Mouse (Mus musculus) liver, embryonic 14.5 days (tissue): ENCODE measurements around the gene Chrnb4. TPM values are rescaled to one million over a fixed set of nuclear protein-coding genes. Genes with fewer than 3 reads are reported as not detected.
A peak's percentile ranks its signal among the peaks of the same experiment; 100 is the strongest.

Experiments used
- ATAC-seq: fragments of 200-750 bp; cut with Nextera tagmentation; 2 replicates; pipeline ENCODE4 v1.8.0; 2017; ENCODE audit warnings: moderate number of reproducible peaks, mild to moderate bottlenecking, moderate library complexity; ENCODE audit not compliant: insufficient read depth
- DNase-seq, 3 experiments: peaks; one replicate each; pipeline ENCODE4 v3.0.0-alpha.2; 2012 to 2013; ENCODE audit warnings: low read depth in 3 of 3, low spot score in 3 of 3
- H3K27ac ChIP-seq: fragments of 300-500 bp; sonication (generic); 2 replicates; pipeline ENCODE4 v1.5.1; 2014; ENCODE audit warnings: moderate library complexity, mild to moderate bottlenecking, control low read depth, inconsistent platforms
- H3K27me3 ChIP-seq: fragments of 300-500 bp; sonication (generic); 2 replicates; pipeline ENCODE4 v1.6.1; 2014; ENCODE audit warnings: mild to moderate bottlenecking, low read length, moderate library complexity; ENCODE audit not compliant: control insufficient read depth, insufficient read depth
- H3K36me3 ChIP-seq: fragments of 300-500 bp; sonication (generic); replicated peaks from 2 replicates; pipeline ENCODE4 v1.6.1; 2014; ENCODE audit warnings: low read depth; ENCODE audit not compliant: control insufficient read depth, insufficient read depth
- H3K4me1 ChIP-seq, 2 experiments: fragments of 200-500 bp in 1 of 2; fragments of 300-500 bp in 1 of 2; sonication (generic) in 1 of 2; replicated peaks; 2 replicates each; pipeline ENCODE4 v1.6.1; 2012 to 2014; ENCODE audit warnings: antibody characterized with exemption in 1 of 2, inconsistent platforms in 1 of 2, low read length in 1 of 2; ENCODE audit not compliant: control insufficient read depth in 2 of 2, insufficient read depth in 2 of 2
- H3K4me2 ChIP-seq: fragments of 300-500 bp; sonication (generic); 2 replicates; pipeline ENCODE4 v1.6.1; 2014; ENCODE audit warnings: low read depth, mild to moderate bottlenecking, control low read depth, moderate library complexity
- H3K4me3 ChIP-seq, 2 experiments: fragments of 200-500 bp in 1 of 2; fragments of 300-500 bp in 1 of 2; sonication (generic) in 1 of 2; 2 replicates each; pipeline ENCODE4 v1.5.1; 2012 to 2014; ENCODE audit warnings: low read depth in 2 of 2, low read length in 2 of 2, mild to moderate bottlenecking in 2 of 2, control low read depth in 1 of 2, inconsistent platforms in 1 of 2, moderate library complexity in 1 of 2; ENCODE audit not compliant: insufficient read depth in 1 of 2
- H3K9ac ChIP-seq: fragments of 300-500 bp; sonication (generic); replicated peaks from 2 replicates; pipeline ENCODE4 v1.6.1; 2014; ENCODE audit warnings: mild to moderate bottlenecking, control low read depth, moderate library complexity
- H3K9me3 ChIP-seq: fragments of 300-500 bp; sonication (generic); 2 replicates; pipeline ENCODE4 v1.6.1; 2016; ENCODE audit warnings: low read length, mixed read lengths; ENCODE audit not compliant: control insufficient read depth
- CTCF ChIP-seq: IDR thresholded peaks from 2 replicates; pipeline ENCODE4 v1.5.1; 2016; ENCODE audit warnings: antibody characterized with exemption, low read depth, control low read depth
- EP300 ChIP-seq: IDR thresholded peaks from 2 replicates; pipeline ENCODE4 v1.6.1; 2016; ENCODE audit warnings: antibody characterized with exemption, low read depth
- WGBS: fragments of 180-500 bp; shearing (Covaris S2); extraction: QIAGEN DNeasy Blood & Tissue Kit; methylation state at CpG from one replicate; pipeline ENCODE4 v1.1.7; 2014; ENCODE audit not compliant: insufficient replicate concordance; 5-methylcytosine and 5-hydroxymethylcytosine counted together
- polyA plus RNA-seq, 2 experiments: library from polyadenylated mRNA; depleted of rRNA in 1 of 2; stranded (reverse) in 1 of 2; unstranded in 1 of 2; fragments of >200 nt; fragmentation: Nextera tagmentation in 1 of 2; extraction: Ambion mirVana in 1 of 2; gene quantifications; 2 replicates each; pipeline versions ENCODE4 v1.2.1 to v1.2.3; 2012 to 2014

Chrnb4 gene
- polyA plus RNA-seq, 2 experiments, result not detected

DNA sequence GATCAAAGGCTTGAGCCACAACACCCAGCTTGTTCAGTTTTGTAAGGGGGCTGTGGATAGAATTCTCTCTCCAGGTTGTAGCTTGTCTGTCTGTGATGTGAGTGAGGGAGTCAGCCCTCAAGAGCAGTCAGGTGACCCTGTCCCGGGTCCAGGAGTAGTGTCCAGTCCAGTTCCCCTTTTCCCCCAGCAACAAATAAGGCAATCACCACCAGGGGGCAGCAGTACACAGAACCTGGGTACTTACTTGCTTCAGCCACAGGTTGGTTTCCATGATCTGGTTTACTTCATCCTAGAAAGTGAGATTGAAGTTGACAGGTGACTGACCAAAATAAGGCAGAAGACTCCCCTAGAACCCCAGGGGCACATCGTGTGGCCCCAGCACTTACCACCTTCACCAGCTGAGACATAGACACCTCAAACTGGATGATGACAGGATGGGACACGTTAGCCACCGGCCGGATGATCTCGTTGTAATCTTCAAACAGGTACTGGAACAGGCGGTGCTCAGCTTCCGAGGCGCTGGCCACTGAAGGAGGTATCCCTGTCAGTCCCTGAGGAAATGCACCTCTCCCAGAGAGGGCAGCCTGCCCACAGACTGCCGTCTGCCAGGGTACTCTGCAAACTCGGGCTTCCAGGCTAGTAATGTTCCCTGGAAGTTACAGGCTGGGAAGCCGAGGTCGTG, 24.5 kb downstream of the Chrnb4 start:
- no peak overlapping the region for H3K4me2 ChIP-seq
- H3K9me3 ChIP-seq, result no peaks in the 10 kb centered on the region
- no peak for ATAC-seq
- TF ChIP-seq CTCF (peak; percentile 85), EP300 (no peak)
- H3K4me3 ChIP-seq, result no peak overlapping the region
- no peaks in the 10 kb centered on the region for H3K4me1 ChIP-seq
- H3K9ac ChIP-seq, result no peak overlapping the region
- H3K27me3 ChIP-seq, result peaks cover 32% of the 10 kb centered on the region
- H3K27ac ChIP-seq, result no peak overlapping the region
- peak; percentile 36 to 41 (median 37) for DNase-seq
- 27% methylated on average over 13 of the region's 13 CpGs for WGBS
- no peaks in the 10 kb centered on the region for H3K36me3 ChIP-seq

DNA sequence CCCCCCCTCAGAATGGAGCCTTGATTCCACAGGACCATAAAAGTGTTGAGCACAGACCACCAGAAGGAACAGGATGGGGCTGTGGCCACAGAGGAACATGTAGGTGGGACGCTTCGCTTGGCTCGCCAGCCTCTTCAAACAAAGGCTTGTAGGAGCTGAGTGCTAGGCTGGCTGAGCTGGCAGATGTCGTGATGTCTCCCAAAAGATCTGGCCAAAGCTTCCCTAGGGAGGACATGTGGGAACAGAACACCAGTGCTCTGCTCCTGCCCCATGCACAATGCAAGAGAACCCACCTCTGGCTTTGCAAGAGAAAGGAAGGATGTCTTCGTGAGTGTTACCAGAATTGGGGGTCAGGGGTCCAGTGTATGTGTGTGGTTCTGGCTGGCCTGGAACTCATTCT, 25.3 kb downstream of the Chrnb4 start:
- Histone ChIP-seq H3K27me3 (peaks cover 32% of the 10 kb centered on the region), H3K4me2 (no peak overlapping the region), H3K36me3 (no peaks in the 10 kb centered on the region), H3K9me3 (no peaks in the 10 kb centered on the region), H3K4me1 (no peaks in the 10 kb centered on the region), H3K27ac (no peak overlapping the region), H3K4me3 (no peak overlapping the region), H3K9ac (no peak overlapping the region)
- TF ChIP-seq EP300 (no peak), CTCF (no peak)
- no peak for ATAC-seq
- 48% methylated on average over 5 of the region's 5 CpGs for WGBS
- DNase-seq, result no peak

DNA sequence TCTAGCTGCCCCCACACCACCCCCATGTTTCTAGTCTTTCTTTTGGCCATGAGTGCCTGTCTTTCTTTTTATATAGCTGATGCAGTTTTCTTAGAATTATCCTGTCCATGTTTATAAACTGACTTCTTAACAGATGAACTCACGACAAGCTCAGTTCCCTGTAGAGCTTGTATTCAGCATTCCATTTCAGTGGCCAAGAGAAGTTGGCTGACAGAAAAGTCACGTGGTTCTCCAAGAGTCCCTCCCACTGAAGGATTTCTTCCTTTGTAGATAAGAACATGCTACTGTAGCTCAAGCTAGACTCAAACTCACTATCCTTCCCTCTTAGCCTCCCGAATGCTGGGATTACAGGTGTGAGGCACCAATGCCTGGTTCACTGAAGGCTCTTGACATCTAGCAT, 31.7 kb downstream of the Chrnb4 start:
- TF ChIP-seq EP300, result no peak
- no peak for TF ChIP-seq CTCF
- no peak overlapping the region for H3K4me3 ChIP-seq
- H3K27ac ChIP-seq, result no peak overlapping the region
- no peaks in the 10 kb centered on the region for H3K4me1 ChIP-seq
- H3K36me3 ChIP-seq, result no peaks in the 10 kb centered on the region
- H3K9me3 ChIP-seq, result no peaks in the 10 kb centered on the region
- ATAC-seq (no peak), DNase-seq (no peak)
- H3K27me3 ChIP-seq, result no peaks in the 10 kb centered on the region
- H3K9ac ChIP-seq, result no peak overlapping the region
- no peak overlapping the region for H3K4me2 ChIP-seq
- WGBS, result 43% methylated on average over 3 of the region's 3 CpGs

DNA sequence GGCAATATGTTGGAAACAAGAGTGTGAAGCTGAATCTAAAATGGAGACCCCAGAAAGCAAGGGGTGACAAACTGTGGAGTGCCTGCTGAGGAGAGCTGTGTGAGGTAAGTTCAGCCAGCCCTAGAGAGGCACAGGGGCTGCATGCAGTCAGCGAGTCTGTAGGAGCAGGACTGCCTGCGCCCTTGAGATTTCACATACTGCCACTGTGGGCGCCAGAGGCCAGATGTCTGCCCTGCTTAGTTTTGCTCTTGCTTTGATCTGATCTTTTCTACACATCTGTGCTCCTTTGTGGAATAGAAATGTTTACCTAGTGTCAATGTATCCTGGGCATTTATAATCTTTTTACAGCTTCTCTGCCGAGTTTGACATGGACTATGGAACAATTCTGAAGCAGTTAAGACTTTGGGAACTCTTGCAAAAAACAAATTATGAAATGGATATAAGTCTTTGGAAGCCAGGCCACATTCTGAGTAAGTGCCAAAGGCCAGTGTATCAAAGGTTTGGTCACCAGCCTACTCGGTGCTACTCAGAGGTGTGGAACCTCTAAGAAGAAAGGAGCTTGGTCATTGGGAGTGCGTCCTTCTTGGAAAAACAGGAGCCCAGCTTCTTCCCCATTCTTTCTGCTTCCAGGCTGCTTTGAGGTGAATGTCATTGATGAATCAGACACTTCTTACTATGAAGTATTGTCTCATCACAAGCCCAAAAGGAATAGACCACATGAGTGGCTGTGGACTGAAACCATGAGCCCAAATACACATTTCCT, 37.8 kb downstream of the Chrnb4 start:
- ATAC-seq, result no peak
- 0 out of 2 replicates have a peak, but pooled peaks have one; percentile 3 for TF ChIP-seq CTCF
- no peak for TF ChIP-seq EP300
- no peaks in the 10 kb centered on the region for H3K36me3 ChIP-seq

DNA sequence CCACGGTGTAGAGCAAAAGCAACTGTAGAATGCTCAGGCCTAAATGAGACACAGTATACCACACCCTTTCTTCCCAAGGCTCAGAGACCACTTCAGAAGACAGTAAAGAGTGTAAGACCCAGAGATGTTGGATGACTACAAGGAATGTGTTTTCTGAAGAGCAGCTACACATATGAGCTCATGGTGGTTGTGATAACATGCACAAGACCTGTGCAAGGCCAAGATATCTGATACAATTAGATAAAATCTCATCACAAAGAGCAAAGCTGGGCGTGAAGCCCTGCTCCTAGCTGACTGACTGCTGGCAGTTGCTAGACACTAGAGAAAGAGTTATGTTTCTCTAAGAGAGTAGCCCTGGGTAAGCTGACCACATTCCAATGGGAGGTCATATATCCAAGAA, 38.9 kb downstream of the Chrnb4 start:
- 23% methylated on average over 2 of the region's 2 CpGs for WGBS
- peaks cover 0 to 2% of the 10 kb centered on the region in 2 experiments; a peak in 1 of 4 replicates for H3K4me1 ChIP-seq
- H3K9ac ChIP-seq, result no peak overlapping the region
- DNase-seq, result no peak
- H3K9me3 ChIP-seq, result no peaks in the 10 kb centered on the region
- no peaks in the 10 kb centered on the region for H3K36me3 ChIP-seq
- H3K4me3 ChIP-seq, result no peak overlapping the region
- no peak for ATAC-seq
- TF ChIP-seq EP300, result no peak
- no peak for TF ChIP-seq CTCF
- no peak overlapping the region for H3K27ac ChIP-seq
- H3K27me3 ChIP-seq, result no peaks in the 10 kb centered on the region
- no peak overlapping the region for H3K4me2 ChIP-seq

More for the DNA sequence above, 37.8 kb downstream of the Chrnb4 start:
- no peak overlapping the region for H3K9ac ChIP-seq
- no peaks in the 10 kb centered on the region for H3K9me3 ChIP-seq
- H3K4me3 ChIP-seq, result no peak overlapping the region
- H3K27ac ChIP-seq, result no peak overlapping the region
- H3K4me2 ChIP-seq, result no peak overlapping the region
- no peaks in the 10 kb centered on the region for H3K27me3 ChIP-seq
- 37% methylated on average over 6 of the region's 6 CpGs for WGBS
- DNase-seq, result no peak
- H3K4me1 ChIP-seq, result peaks cover 0 to 2% of the 10 kb centered on the region in 2 experiments; a peak in 1 of 4 replicates
